Comparison of ENCODE assay signal across 9 mouse cellular contexts in the genomic region with DNA sequence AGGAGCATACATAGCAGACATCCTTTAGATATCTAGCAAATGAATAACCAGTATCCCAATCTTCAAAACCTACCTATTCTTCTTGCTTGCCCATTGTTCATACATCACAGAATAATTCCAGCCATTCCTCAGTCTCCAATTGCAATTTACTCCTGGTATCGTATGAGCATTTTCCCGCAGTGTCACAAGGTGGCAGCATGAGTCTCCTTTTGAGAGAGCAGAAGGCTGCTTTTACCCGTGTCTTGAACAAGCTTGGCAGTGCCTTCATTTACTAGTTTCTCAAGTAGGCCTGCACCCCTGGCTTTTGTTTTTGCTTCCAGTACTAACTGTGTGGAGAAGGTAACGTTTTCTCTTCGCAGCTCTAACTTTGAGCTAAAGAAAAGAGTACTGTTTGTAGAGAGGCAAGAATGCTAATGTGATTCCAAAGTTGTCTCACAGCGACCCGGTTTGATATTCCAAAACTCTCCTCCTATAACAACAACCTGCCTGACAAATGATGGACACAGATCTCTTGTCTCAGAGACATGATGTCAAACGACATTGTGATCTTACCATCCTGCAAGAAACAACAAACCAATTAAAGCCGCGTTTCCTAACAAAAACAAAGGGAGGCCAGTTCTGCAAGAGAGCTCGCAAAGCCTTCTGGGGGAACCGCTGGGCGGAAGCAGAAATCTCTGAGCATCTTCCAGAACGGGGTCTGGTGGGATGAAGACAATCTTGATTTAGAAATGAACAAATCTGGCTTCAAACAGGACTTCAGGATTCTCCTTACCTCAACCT. TPM values are rescaled to one million over a fixed set of nuclear protein-coding genes. Genes with fewer than 3 reads are reported as not detected.
A peak's percentile ranks its signal among the peaks of the same experiment; 100 is the strongest.
DNase-seq lines count a peak whose midpoint lies in the region; ATAC-seq and TF ChIP-seq lines count a peak whose summit lies in the region.
"Had no signal": no experiment of that assay in that cellular context is flagged by ENCODE, and none has a peak within 500 bp of the region (broad histone marks: within the 10 kb centered on the region; RNA-seq: fewer than 3 reads in every experiment).

No protein-coding gene starts in this region.

- H3K36me3 ChIP-seq in liver, embryonic 11.5 days (ENCODE audit: control insufficient read depth, insufficient read depth, low read length) = no peaks in the 10 kb centered on the region
- H3K36me3 ChIP-seq in midbrain, postnatal 0 days (ENCODE audit: insufficient read depth, low read length) = no peaks in the 10 kb centered on the region

- H3K9ac ChIP-seq in liver, embryonic 11.5 days (ENCODE audit: low read depth, low read length) = no peak overlapping the region
- H3K9ac ChIP-seq in midbrain, postnatal 0 days (replicated peaks; ENCODE audit: low read length, poor library complexity, severe bottlenecking) = no peak overlapping the region

- no peak overlapping the region for H3K27ac ChIP-seq in liver, embryonic 11.5 days (ENCODE audit: low read depth, low read length)
- no peak overlapping the region for H3K27ac ChIP-seq in midbrain, postnatal 0 days (ENCODE audit: low read depth, low read length)

- H3K27me3 ChIP-seq in liver, embryonic 11.5 days (replicated peaks; ENCODE audit: control insufficient read depth, insufficient read depth, low read length) = no peaks in the 10 kb centered on the region
- no peaks in the 10 kb centered on the region for H3K27me3 ChIP-seq in midbrain, postnatal 0 days (ENCODE audit: insufficient read depth, low read length)

- H3K9me3 ChIP-seq in liver, embryonic 11.5 days (ENCODE audit: control insufficient read depth, low read length) = no peaks in the 10 kb centered on the region
- no peaks in the 10 kb centered on the region for H3K9me3 ChIP-seq in midbrain, postnatal 0 days (ENCODE audit: low read length)
- H3K9me3 ChIP-seq: megakaryocyte, embryonic 14.5 days had no signal

- no peak overlapping the region for H3K4me3 ChIP-seq in liver, embryonic 11.5 days (ENCODE audit: low read depth, low read length)
- H3K4me3 ChIP-seq in midbrain, postnatal 0 days (ENCODE audit: low read depth, low read length) = no peak overlapping the region
- H3K4me3 ChIP-seq: megakaryocyte, embryonic 14.5 days had no signal

- TF ChIP-seq CTCF in midbrain, postnatal 0 days (IDR thresholded peaks at IDR 0.05) = peak; percentile 98

- intact Hi-C loops in left cerebral cortex, postnatal 10 days (cut with DNase I) = loop anchor here (5.0 to 10.0 kb wide), 2 partner anchors 643 to 790 kb away; no protein-coding TSS in a partner anchor

- peak; percentile 61 for DNase-seq in liver
- DNase-seq in liver, embryonic 11.5 days (ENCODE audit: low spot score) = no peak
- peak; percentile 49 for DNase-seq in cerebellum, adult 8-10 months
- DNase-seq in frontal cortex, adult 2 months (ENCODE audit: extremely low spot score in 1 of 2, low spot score in 1 of 2) = peak; percentile 68 to 92
- peak; percentile 33 for DNase-seq in induced T-regulatory cell, adult 2 months (ENCODE audit: low read depth)
- peak; percentile 74 to 84 for DNase-seq in left cerebral cortex, postnatal 10 days (ENCODE audit: extremely low spot score in 1 of 2, low spot score in 2 of 2)
- DNase-seq in midbrain, postnatal 0 days (ENCODE audit: low spot score) = peak; percentile 93
- DNase-seq in telencephalon, adult 2 months (ENCODE audit: low read depth, low spot score) = peak; percentile 72

- no peak for ATAC-seq in liver, embryonic 11.5 days (replicated peaks; ENCODE audit: low FRiP score)
- no peak for ATAC-seq in midbrain, postnatal 0 days (ENCODE audit: low FRiP score)

- no peak overlapping the region for H3K4me2 ChIP-seq in liver, embryonic 11.5 days
- H3K4me2 ChIP-seq in midbrain, postnatal 0 days (ENCODE audit: low read depth, low read length, poor library complexity, severe bottlenecking) = no peak overlapping the region

- no peaks in the 10 kb centered on the region for H3K4me1 ChIP-seq in liver, embryonic 11.5 days (replicated peaks; ENCODE audit: control insufficient read depth, insufficient read depth, low read length)
- H3K4me1 ChIP-seq in midbrain, postnatal 0 days (ENCODE audit: insufficient read depth, low read length) = no peaks in the 10 kb centered on the region

- WGBS in liver, embryonic 11.5 days = 46% methylated on average over 14 of the region's 14 CpGs
- WGBS in midbrain, postnatal 0 days = 46% methylated on average over 14 of the region's 14 CpGs

RNA-seq across cellular contexts. Expression of gene Plpp3, which starts 5.0 kb away (rescaled TPM):
- 29.5 TPM in 2 replicates for polyA plus RNA-seq in liver, embryonic 11.5 days (2014; fragmentation: Nextera tagmentation; extraction: Ambion mirVana)
- 200 and 237 TPM in 2 replicates for polyA plus RNA-seq in frontal cortex, adult 2 months (2012; rRNA removed)
- total RNA-seq in left cerebral cortex, postnatal 10 days (2021) = 100 to 1,000 TPM; 110 to 114 TPM
- 121 and 148 TPM in 2 replicates for total RNA-seq in midbrain, postnatal 0 days (2014; rRNA removed)
- polyA plus RNA-seq in midbrain, postnatal 0 days (2015; fragmentation: Nextera tagmentation; extraction: Ambion mirVana) = 142 and 152 TPM in 2 replicates

RNA-seq across cellular contexts. Expression of gene Prkaa2, which starts 42.4 kb away (rescaled TPM):
- polyA plus RNA-seq in liver, embryonic 11.5 days (2014; fragmentation: Nextera tagmentation; extraction: Ambion mirVana) = 0.56 and 0.99 TPM in 2 replicates
- polyA plus RNA-seq in frontal cortex, adult 2 months (2012; rRNA removed) = 9.6 and 11.5 TPM in 2 replicates
- total RNA-seq in left cerebral cortex, postnatal 10 days (2021) = 10 to 100 TPM; 33.1 to 36.4 TPM
- total RNA-seq in midbrain, postnatal 0 days (2014; rRNA removed) = 25.3 and 34.9 TPM in 2 replicates
- polyA plus RNA-seq in midbrain, postnatal 0 days (2015; fragmentation: Nextera tagmentation; extraction: Ambion mirVana) = 16.1 and 18.4 TPM in 2 replicates
